Mouse (Mus musculus) embryonic fibroblast, embryonic 13.5 days (primary cell): ENCODE data around the gene Bahd1.

Experiments
- CTCF ChIP-seq: IDR thresholded peaks from 2 replicates; pipeline ENCODE4 v1.5.1; 2011; ENCODE audit warnings: mild to moderate bottlenecking, control low read depth, low read length, moderate library complexity, borderline replicate concordance; ENCODE audit not compliant: insufficient read depth
- POLR2A ChIP-seq: IDR thresholded peaks from 2 replicates; pipeline ENCODE4 v1.6.1; 2011; ENCODE audit warnings: low read depth, mild to moderate bottlenecking, control low read depth, low read length, moderate library complexity

GRCm38 (mm10) chr2:118897808-118898207 is 2.4 kb upstream of the Bahd1 start:
- TF ChIP-seq CTCF = no peak
- TF ChIP-seq POLR2A = no peak
